Mouse (Mus musculus) olfactory bulb, adult 2 months (tissue): Measurements from ENCODE around the gene Minpp1.

Source experiments
- CTCF ChIP-seq: fragments of 200-500 bp; IDR thresholded peaks from 2 replicates; pipeline ENCODE4 v1.5.1; 2012; ENCODE audit warnings: low read depth, mild to moderate bottlenecking, low read length, moderate library complexity; ENCODE audit not compliant: insufficient read depth
- POLR2A ChIP-seq: fragments of 200-500 bp; IDR thresholded peaks from 2 replicates; pipeline ENCODE4 v1.6.1; 2012; ENCODE audit warnings: mild to moderate bottlenecking, low read depth, low read length, moderate library complexity; ENCODE audit not compliant: insufficient read depth

DNA sequence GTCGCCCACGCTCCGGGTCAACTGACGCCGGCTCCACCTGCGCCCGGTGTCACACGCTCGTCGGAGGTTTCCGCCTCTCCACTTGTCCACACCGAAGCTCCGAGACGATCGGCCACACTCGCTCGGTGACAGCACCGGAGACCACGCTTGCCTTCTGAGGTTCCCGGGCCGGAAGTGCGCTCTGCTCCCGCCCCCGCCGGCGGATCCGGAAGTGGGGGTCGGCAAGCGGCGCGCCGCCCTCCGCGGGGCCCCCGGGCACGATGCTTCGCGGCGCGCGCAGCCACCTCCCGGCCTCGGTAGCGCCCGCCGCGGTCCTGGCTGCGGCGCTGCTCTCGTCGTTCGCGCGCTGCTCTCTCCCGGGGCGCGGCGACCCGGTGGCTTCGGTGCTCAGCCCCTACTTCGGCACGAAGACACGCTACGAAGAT, at the start of gene Minpp1:
- no peak for TF ChIP-seq CTCF
- TF ChIP-seq POLR2A: peak; percentile 92
